Mouse (Mus musculus) cerebral cortex, adult 2 months (tissue): ENCODE results near the gene Kprp.

ENCODE experiments used
- WGBS: fragments of 180-500 bp; shearing (Covaris S2); methylation state at CpG from one replicate; pipeline ENCODE4 v1.1.7; 2018; 5-methylcytosine and 5-hydroxymethylcytosine counted together

Kprp gene

DNA sequence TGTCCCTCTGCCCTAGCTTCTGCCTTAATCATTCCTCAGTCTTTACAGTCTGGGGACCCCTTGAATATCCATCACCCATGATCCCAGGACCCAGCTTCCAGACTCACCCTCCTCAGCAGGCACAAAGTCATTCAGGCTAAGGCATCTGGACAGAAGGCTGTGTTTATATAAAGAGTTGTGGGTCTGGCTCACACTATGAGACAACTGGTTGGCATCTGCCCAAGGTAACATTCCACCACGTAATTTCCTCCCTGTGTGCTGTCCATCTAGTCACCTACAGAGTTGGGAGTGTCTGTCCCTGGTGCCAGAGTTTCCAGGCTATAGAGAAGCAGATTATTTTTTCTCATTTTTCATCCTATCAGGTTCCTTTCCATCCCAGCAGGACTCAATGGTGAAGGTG, at the start of gene Kprp:
Gene Kprp (minus strand): TSS at position 140 of the 400 bp plus-strand sequence.
- 38% methylated on average over 1 of the region's 1 CpGs for WGBS

DNA sequence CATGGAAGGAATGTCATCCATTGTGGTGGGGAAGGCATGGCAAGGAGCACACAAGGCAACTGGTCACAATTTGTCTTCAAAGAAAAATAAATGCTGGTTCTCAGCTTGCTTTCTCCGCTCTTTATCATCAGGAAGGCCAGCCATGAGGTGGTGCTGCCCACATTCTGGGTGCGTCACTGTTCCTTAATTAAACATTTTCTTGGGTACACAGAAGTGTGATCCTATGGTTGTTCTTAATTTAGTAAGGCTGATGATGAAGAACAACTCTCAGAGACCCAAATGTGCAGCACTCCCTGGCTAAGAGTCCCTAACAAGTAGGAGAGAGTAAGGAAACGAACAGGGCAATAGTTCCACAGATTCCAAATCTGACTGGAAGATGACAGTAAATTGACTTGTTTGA, 47.1 kb upstream of the Kprp start:
- WGBS, result 58% methylated on average over 3 of the region's 3 CpGs

DNA sequence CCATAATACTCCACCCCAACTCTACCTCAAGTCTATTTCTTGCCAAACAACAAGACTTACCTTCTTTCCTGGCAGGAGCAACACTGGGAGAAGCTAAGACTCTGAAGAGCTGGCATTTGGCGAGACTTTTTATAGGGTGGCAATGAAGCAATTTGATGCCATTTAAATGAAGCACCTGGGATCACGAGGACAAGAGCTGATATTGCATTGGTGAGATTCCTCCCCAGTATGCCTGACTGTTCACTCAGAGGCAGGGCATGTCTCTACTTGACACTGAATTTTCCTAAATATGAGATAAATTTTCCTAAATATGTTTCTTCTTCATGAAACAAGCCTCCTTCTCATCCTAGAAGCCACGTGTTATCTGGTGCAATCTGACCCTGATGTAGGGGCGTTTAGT, 43.1 kb upstream of the Kprp start, which contains the start of gene 2310050C09Rik:
Gene 2310050C09Rik (minus strand): TSS at position 101 of the 400 bp plus-strand sequence.
- 81% methylated on average over 4 of the region's 4 CpGs for whole genome bisulfite sequencing

DNA sequence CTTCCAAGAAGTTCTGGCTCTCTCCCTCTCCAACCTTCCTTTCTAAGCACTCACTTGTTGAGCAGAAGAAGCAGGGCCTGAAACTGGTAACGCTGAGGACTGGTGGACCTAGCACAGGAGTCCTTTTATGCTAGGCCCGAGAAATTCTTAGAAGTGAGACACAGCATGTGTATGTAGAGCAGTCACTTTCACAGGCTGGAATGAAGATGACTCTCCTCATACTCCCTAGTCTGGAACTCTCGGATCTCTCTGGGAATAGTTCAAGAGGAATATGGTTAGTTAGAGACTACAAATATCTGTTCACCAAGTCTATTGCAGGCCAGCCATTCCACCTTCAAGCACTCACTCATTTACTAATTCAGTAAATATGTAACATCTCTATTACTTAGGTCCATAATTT, 24.1 kb upstream of the Kprp start, which contains the start of gene Lce1l:
Gene Lce1l (minus strand): TSS at position 101 of the 400 bp plus-strand sequence.
- 84% methylated on average over 3 of the region's 3 CpGs for WGBS

- WGBS, result 10% methylated on average over 1 of the region's 1 CpGs
These were observed 1.2 kb downstream of the Kprp start for GRCm38 (mm10) chr3:92825808-92826207.

- WGBS, result 89% methylated on average over 2 of the region's 2 CpGs
These were observed 11.0 kb downstream of the Kprp start for GRCm38 (mm10) chr3:92816036-92816435.

GRCm38 (mm10) chr3:92815581-92815980, 11.5 kb downstream of the Kprp start:
- WGBS, result 87% methylated on average over 3 of the region's 3 CpGs

GRCm38 (mm10) chr3:92807791-92808190, 19.3 kb downstream of the Kprp start, which contains the start of gene Lce1k:
Gene Lce1k, minus strand, starts transcription at chr3:92807891.

DNA sequence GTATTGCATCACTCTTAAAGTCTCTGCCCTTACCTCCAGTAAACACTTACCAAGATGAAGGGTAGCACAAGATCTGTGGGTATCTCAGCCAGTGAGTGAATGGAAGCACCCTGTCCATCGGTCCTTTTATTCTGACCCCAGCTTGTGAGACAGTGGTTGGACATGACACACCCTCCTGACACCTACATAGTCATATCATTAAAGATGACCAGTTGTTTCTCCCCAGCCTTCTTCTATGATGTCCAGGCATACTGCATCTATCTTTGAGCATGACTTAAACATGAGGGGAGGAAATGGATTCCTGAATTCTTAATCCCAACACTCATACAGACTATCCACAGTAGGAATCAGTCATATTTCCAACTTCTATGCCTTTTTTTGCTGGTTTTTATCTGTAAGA, 36.6 kb downstream of the Kprp start, which contains the start of gene Lce1j:
Gene Lce1j (minus strand): TSS at position 101 of the 400 bp plus-strand sequence.
- whole genome bisulfite sequencing, result 94% methylated on average over 1 of the region's 1 CpGs

- WGBS, result 82% methylated on average over 1 of the region's 1 CpGs
These were observed 48.2 kb downstream of the Kprp start, which contains the start of gene Lce1i for GRCm38 (mm10) chr3:92778799-92779198. Gene Lce1i, minus strand, starts transcription at chr3:92778899.
